Mouse (Mus musculus) gastrocnemius, postnatal 4 days (tissue): ENCODE measurements around the gene Ppp4r1. TPM values are rescaled to one million over a fixed set of nuclear protein-coding genes. Genes with fewer than 3 reads are reported as not detected.

ENCODE experiments used
- DNase-seq, 2 experiments: peaks; one replicate each; pipeline ENCODE4 v3.0.0; 2021 to 2022; ENCODE audit warnings: low spot score in 2 of 2, mixed read lengths in 2 of 2
- long read RNA-seq, 2 experiments: library from polyadenylated mRNA; stranded (forward); transcript quantifications; one replicate each; pipeline ENCODE4 v2.0.0; 2021
- total RNA-seq, 2 experiments: library from RNA; stranded (reverse); gene quantifications; 2 replicates each; pipeline ENCODE4 v1.2.3; 2021

Ppp4r1 gene
- 10 to 100 TPM; 52.3 to 57.5 TPM for total RNA-seq
- long read RNA-seq, experiment 1, transcript Ppp4r1-204 (20 exons, 3,784 nt), result major isoform, 20 of 55 reads
- long read RNA-seq, experiment 1, partial matches to known transcripts, result 12 of 55 reads
- long read RNA-seq, experiment 1, other reads (novel, unspliced or antisense), result 19 of 55 reads
- long read RNA-seq, experiment 2, transcript Ppp4r1-204 (20 exons, 3,784 nt), result major isoform, 18 of 60 reads
- long read RNA-seq, experiment 2, partial matches to known transcripts, result 17 of 60 reads
- long read RNA-seq, experiment 2, other reads (novel, unspliced or antisense), result 21 of 60 reads

DNA sequence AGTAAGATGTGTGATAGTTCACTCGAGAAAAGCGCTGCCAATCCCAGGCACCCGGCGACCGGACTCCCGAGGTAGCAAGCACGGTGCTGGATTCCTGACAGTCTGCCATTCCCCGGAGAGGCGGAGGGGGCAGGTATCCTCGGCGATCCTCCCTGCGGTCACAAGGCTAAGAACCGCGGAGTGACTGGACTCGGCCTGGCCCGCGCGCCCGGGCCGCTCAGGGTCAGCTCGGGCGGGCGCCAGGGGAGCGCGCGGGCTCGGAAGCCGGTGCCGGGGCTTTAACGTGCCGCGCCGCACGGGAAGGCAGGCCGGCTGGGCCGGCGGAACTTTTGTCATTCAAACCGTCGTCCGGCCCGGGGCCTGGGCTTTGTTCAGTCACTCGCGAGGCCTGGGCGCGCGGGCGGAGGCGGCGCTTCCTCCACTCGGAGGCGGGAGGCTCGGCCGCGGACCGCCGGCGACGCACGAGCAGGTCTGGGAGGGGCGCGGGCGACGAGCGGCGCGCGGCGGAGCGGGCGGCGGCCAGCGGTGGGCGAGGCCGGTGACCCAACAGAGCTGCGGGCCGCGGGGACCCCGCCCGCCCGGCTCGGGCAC is at the start of gene Ppp4r1:
Gene Ppp4r1, plus strand, starts transcription at position 23 of the 591 bp plus-strand sequence.
- DNase-seq, result peak; percentile 68 to 83

DNA sequence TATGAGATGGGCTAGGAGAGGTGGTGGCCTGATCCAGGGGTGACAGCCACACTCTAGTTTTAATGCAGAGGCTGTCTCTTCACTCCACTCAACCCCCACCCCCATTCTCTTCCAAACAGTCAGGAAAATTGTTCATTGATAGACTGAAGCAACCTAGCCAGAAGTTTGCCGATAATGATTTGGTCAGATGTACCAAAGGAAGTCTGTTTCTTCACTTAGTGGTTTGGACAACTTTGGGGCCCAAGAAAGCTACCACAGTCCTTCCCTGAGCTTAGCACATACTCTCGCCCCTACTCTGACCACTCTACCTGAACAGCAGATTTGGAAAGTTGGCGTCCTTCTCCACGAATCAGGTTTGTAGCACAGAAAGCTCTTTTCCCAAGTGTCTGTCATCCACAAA is 49.7 kb upstream of the Ppp4r1 start:
- DNase-seq, result no peak

DNA sequence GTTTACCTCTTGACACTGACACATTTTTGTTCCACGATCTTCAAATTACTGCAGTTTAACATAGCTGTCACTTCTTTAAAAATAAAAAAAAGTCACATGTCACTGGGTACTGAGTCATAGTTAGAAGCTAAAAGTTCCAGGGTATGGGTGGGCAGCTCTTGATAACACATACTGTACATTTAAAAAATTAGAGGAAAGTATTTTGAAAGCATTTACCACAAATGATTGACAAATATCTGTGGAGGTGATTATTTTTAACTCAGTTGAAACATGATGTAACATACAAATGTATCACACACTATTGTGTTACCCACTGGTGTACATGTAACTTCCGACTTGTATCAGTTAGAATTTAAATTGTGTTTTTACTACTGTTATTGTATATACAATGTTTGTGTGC is 47.3 kb upstream of the Ppp4r1 start:
- DNase-seq, result no peak

DNA sequence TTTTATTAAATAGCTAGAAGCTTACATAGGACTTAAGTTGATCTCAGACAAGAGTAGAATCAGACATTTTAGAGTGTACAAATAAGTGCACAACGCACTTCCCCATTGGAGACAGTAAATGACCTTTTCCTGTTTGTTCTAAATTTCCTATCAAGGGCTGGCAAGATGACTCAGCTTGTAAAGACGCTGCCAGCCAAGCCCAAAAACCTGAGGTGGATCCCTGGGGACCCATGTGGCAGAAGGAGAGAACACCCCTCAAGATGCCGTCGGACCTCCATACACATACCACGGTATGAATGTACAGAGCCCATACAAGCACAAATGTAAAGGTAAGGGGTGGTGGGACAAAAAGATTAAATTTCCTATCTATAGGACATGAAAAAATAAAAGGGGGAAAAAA is 45.2 kb upstream of the Ppp4r1 start:
- DNase-seq, result no peak

DNA sequence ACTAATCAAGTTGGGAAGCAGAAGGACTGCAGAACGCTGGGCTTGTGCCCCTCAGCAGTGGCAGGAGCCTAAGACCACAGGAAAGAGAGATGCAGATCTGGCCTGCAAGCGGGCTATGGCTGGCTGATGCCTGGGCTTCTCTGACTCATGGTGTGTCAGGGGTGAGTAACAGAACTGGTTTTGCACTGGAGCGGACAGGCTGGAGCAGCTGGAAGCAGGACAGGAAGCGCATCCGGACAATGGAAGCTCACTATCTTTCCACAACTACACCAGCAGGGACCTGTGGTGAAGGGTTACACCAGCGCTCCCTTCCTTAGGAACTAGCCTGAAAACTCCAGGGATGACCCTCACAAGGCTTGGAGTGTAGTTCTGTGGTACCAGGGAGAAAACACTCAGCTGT is 44.8 kb upstream of the Ppp4r1 start:
- DNase-seq, result no peak

DNA sequence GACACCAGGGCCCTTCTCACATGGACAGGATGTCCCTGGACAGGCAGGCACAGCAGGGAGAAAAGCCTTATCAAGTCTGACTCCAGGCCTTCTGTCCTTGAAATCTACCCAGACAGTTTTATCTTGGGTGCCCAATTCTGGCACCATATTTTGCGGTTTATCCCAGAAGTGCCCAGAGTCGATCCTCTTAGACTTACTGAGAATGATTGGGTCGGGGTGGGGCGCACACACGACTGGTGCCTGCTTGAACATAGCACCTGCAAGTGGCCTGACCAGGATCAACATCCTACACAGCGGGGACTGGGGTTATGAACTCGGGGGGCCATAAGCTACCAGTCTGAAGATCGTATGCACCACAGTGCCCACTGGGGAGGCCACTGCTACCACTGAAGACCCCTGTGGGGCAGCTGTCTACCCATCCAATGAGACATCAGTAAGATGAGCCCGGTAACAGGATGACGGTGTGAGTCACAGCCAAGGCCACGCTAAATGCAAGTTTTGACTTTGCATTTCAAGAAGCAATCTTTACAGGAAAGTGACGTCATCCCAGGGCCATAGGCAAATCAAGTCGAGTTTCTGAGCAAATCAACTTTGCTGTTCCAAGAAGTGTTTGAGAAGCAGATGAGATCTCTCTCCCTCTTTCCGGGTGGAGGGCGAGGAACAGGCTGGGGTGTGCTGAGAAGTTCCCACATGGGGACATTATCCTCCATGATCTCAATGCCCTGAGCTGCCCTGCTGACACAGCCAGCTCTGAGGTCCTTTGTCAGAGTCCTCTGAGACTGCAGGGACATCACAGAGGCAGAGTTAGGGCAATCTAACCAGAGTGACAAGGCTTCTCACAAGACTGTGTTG is 42.3 kb upstream of the Ppp4r1 start:
- DNase-seq, result no peak

- DNase-seq, result no peak
Observed at GRCm38 (mm10) chr17:65741565-65741964, 40.8 kb upstream of the Ppp4r1 start.

DNA sequence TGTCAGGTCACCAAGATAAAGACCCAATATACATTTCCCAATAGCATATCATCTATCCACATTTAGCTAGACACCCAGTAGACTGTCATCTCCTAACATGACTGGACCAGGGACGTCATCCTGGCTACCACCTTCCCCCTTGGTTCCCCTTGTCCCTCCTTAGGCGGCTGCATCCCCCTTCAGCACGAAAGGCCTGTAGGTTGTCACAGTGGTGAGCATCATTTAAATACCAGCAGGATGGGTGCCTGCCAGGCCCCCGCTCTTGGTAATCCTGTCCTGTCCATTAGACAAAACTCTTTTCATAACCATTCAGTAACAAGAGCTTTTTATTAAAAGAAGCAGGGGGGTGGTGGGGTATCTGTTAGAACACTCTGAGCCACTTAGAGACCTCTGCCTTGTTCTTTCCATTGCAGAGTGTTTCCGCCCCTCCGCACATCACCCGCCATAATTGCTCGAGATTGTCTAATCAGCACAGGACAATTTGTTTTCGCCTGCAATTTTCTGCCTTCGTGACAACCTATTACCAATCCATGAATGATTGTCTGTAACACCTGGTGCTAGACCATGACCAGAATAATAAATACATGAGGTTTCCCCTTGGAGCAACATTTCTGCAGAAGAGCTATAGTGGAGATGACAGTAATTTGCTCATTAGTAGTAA is 40.0 kb upstream of the Ppp4r1 start:
- DNase-seq, result no peak

- no peak for DNase-seq
Observed at GRCm38 (mm10) chr17:65742969-65743368, 39.4 kb upstream of the Ppp4r1 start.

DNA sequence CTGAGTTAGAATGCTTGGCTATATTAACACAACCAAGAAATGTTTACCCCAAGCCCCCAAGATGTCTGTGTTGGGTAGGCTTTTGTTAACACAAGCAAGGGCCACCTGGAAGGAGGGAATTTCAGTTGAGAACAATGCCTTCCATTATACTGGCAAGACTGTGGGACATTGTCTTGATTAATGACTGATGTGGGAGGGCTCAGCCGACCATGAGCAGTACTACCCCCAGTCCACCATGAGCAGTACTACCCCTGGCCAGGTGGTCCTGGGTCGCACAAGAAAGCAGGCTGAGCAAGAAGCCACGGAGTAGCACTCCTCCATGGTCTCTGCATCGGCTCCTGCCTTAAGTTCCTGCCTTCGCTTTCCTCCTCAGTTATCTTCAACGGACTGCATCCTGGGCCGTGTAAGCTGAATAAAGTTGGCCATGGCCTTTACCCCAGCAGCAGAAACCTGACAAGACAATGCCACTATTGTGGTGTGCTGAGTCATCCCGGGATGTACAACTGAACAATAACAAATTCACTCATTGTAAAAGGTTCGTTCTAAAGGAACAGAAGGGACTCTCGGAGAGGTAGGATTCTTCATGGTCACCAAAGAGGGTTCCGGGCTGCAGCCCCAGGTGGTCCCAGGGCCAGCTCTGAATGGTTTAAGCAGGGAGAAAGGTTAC is 38.6 kb upstream of the Ppp4r1 start:
- no peak for DNase-seq

GRCm38 (mm10) chr17:65746314-65746713 is 36.1 kb upstream of the Ppp4r1 start:
- no peak for DNase-seq

GRCm38 (mm10) chr17:65748997-65749396 is 33.4 kb upstream of the Ppp4r1 start:
- DNase-seq, result no peak

- no peak for DNase-seq
Observed at GRCm38 (mm10) chr17:65749803-65750202, 32.6 kb upstream of the Ppp4r1 start.

- no peak for DNase-seq
Observed at GRCm38 (mm10) chr17:65750301-65750700, 32.1 kb upstream of the Ppp4r1 start.

GRCm38 (mm10) chr17:65753130-65753529 is 29.2 kb upstream of the Ppp4r1 start:
- no peak for DNase-seq

- no peak for DNase-seq
Observed at GRCm38 (mm10) chr17:65755857-65756256, 26.5 kb upstream of the Ppp4r1 start.

GRCm38 (mm10) chr17:65757150-65757549 is 25.2 kb upstream of the Ppp4r1 start:
- no peak for DNase-seq

- no peak for DNase-seq
Observed at GRCm38 (mm10) chr17:65763221-65763620, 19.2 kb upstream of the Ppp4r1 start.

GRCm38 (mm10) chr17:65768486-65768885 is 13.9 kb upstream of the Ppp4r1 start:
- DNase-seq, result no peak

DNA sequence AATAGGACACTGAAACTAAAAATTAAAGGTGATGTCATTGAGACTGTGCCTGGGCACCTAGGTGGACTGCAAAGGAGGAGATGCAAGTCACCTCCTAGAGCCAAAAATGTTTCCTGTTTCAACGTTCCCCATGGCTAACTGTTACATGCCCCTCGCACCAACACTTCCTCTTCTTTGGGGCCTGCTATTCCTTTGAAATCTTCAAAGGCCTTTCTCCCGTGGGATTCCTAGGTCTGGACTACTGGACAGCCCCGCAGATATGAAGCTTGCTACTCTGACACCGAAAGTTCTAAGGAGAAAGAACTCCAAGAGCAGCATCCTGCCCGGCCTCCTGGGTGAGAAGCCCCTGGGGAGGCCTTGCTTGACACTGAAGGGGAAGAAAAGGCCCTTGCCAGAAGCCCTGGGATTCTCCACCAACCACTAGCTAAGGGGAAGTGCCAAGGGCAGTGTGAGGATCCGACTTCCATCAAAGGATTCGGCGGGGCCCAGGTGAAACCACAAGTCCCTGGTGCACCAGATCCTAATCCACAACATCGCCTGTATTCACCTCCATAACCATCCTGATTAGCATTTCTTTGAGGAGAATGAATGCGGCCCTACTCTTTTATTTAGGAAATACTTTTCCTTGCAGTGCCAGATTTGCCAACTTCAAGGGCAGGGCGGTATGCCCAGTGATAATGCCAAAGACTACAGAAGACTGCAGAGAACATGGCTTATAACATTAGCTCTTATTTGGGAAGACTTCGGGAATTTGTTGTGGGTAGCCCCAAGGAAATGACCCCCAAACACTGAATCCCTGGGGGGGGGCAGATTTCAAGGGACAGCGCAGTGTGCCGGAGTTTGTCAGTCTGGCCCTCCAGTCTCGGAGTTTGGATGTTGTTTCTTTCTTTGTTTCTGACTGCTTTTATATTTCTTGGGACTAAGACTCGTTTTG is 11.1 kb upstream of the Ppp4r1 start:
- no peak for DNase-seq
